In genomic region chr9:122476356-122476755, GRCm38 (mm10) we compare ENCODE assay signal across 8 mouse cellular contexts.
A peak's percentile ranks its signal among the peaks of the same experiment; 100 is the strongest.
DNase-seq lines count a peak whose midpoint lies in the region; ATAC-seq and TF ChIP-seq lines count a peak whose summit lies in the region.
"Had no signal": no experiment of that assay in that cellular context is flagged by ENCODE, and none has a peak within 500 bp of the region (broad histone marks: within the 10 kb centered on the region; RNA-seq: fewer than 3 reads in every experiment).

No protein-coding gene starts in this region.

- H3K9ac ChIP-seq in kidney, embryonic 16.5 days (replicated peaks; ENCODE audit: low read length) = no peak overlapping the region
- no peak overlapping the region for H3K9ac ChIP-seq in liver, embryonic 14.5 days (replicated peaks)

- no peaks in the 10 kb centered on the region for H3K9me3 ChIP-seq in kidney, embryonic 16.5 days (ENCODE audit: low read length)
- no peaks in the 10 kb centered on the region for H3K9me3 ChIP-seq in liver, embryonic 14.5 days (ENCODE audit: control insufficient read depth, low read length)

- ATAC-seq in kidney, embryonic 16.5 days (ENCODE audit: low FRiP score, low TSS enrichment) = no peak
- ATAC-seq in hematopoietic stem cell, adult 5-6 weeks (replicated peaks in 1 of 2; ENCODE audit: insufficient read depth in 1 of 2, low FRiP score in 2 of 2, low TSS enrichment in 1 of 2, low read depth in 1 of 2, poor library complexity in 2 of 2, severe bottlenecking in 2 of 2) = peak; percentile 59 to 68; a peak in 2 of 4 replicates
- no peak for ATAC-seq in liver, embryonic 14.5 days (ENCODE audit: insufficient read depth)

- no peaks in the 10 kb centered on the region for H3K36me3 ChIP-seq in kidney, embryonic 16.5 days (ENCODE audit: insufficient read depth, low read length)
- no peaks in the 10 kb centered on the region for H3K36me3 ChIP-seq in liver, embryonic 14.5 days (replicated peaks; ENCODE audit: control insufficient read depth, insufficient read depth, low read depth)

- WGBS in kidney, embryonic 16.5 days = 51% methylated on average over 3 of the region's 3 CpGs
- 42% methylated on average over 3 of the region's 3 CpGs for WGBS in liver, embryonic 14.5 days (ENCODE audit: insufficient replicate concordance)

- TF ChIP-seq POLR2A in brain, embryonic 14.5 days (IDR thresholded peaks at IDR 0.05; ENCODE audit: borderline replicate concordance, extremely low read depth, insufficient read depth, insufficient read length, poor library complexity, severe bottlenecking) = no peak

- TF ChIP-seq EP300 in liver, embryonic 14.5 days (IDR thresholded peaks at IDR 0.05; ENCODE audit: low read depth) = no peak

- H3K4me1 ChIP-seq in kidney, embryonic 16.5 days (ENCODE audit: insufficient read depth, low read length) = no peaks in the 10 kb centered on the region
- peaks cover 2 to 3% of the 10 kb centered on the region in 2 experiments; a peak in 1 of 4 replicates for H3K4me1 ChIP-seq in liver, embryonic 14.5 days (replicated peaks; ENCODE audit: control insufficient read depth in 2 of 2, insufficient read depth in 2 of 2, low read length in 1 of 2)

- H3K4me2 ChIP-seq in kidney, embryonic 16.5 days (replicated peaks; ENCODE audit: low read depth, low read length) = no peak overlapping the region
- no peak overlapping the region for H3K4me2 ChIP-seq in liver, embryonic 14.5 days (ENCODE audit: low read depth)

- no peak overlapping the region for H3K27ac ChIP-seq in kidney, embryonic 16.5 days (ENCODE audit: low read length)
- no peak overlapping the region for H3K27ac ChIP-seq in liver, embryonic 14.5 days
- H3K27ac ChIP-seq: macrophage had no signal

- DNase-seq in kidney, adult 18-20 months = peak; percentile 26
- peak; percentile 59 for DNase-seq in NIH3T3 (ENCODE audit: low read depth)
- peak; percentile 57 for DNase-seq in brain, embryonic 14.5 days (ENCODE audit: low read depth)
- DNase-seq in liver, embryonic 14.5 days (ENCODE audit: low read depth in 3 of 3, low spot score in 3 of 3) = peak in 1 of 3 experiments; percentile 5
- peak; percentile 3 to 4 for DNase-seq in spleen, postnatal 36 days (ENCODE audit: low spot score in 2 of 2)

- H3K27me3 ChIP-seq in kidney, embryonic 16.5 days (ENCODE audit: insufficient read depth, low read length) = no peaks in the 10 kb centered on the region
- no peaks in the 10 kb centered on the region for H3K27me3 ChIP-seq in liver, embryonic 14.5 days (ENCODE audit: control insufficient read depth, insufficient read depth, low read length)

- H3K4me3 ChIP-seq in kidney, embryonic 16.5 days (ENCODE audit: low read length) = no peak overlapping the region
- H3K4me3 ChIP-seq in liver, embryonic 14.5 days (ENCODE audit: insufficient read depth in 1 of 2, low read depth in 2 of 2, low read length in 2 of 2) = no peak overlapping the region

- TF ChIP-seq CTCF in brain, embryonic 14.5 days (IDR thresholded peaks at IDR 0.05; ENCODE audit: borderline replicate concordance, extremely low read depth, insufficient read depth, insufficient read length) = peak; percentile 61; the same call in 1 of the 2 replicates
- peak; percentile 63 for TF ChIP-seq CTCF in liver, embryonic 14.5 days (IDR thresholded peaks at IDR 0.05; ENCODE audit: low read depth)

Comparison
In these comparisons a context has a peak if more than half of its experiments do, and no peak if none do; other contexts are left out.
1. ATAC-seq: peak in hematopoietic stem cell, adult 5-6 weeks (2 of 2); none in kidney, embryonic 16.5 days (single experiment) and liver, embryonic 14.5 days (single experiment).